Mouse (Mus musculus) heart, adult 2 months (tissue): ENCODE data around the gene Odf2l. TPM values are rescaled to one million over a fixed set of nuclear protein-coding genes. Genes with fewer than 3 reads are reported as not detected.

ENCODE experiments used
- DNase-seq, 2 experiments: peaks; one replicate each; pipeline ENCODE4 v3.0.0; 2021
- H3K27ac ChIP-seq: fragments of 200-600 bp; 2 replicates; pipeline ENCODE4 v1.8.1; 2022
- H3K27me3 ChIP-seq: fragments of 200-500 bp; 2 replicates; pipeline ENCODE4 v1.6.1; 2012; ENCODE audit warnings: mild to moderate bottlenecking, low read length, inconsistent platforms, mixed read lengths; ENCODE audit not compliant: control insufficient read depth, insufficient read depth
- H3K36me3 ChIP-seq: fragments of 200-500 bp; 2 replicates; pipeline ENCODE4 v1.6.1; 2012; ENCODE audit warnings: low read length, inconsistent platforms; ENCODE audit not compliant: control insufficient read depth, insufficient read depth
- H3K4me1 ChIP-seq: fragments of 200-500 bp; 2 replicates; pipeline ENCODE4 v1.6.1; 2011; ENCODE audit warnings: low read length; ENCODE audit not compliant: control insufficient read depth, insufficient read depth
- H3K4me3 ChIP-seq: fragments of 200-600 bp; 2 replicates; pipeline ENCODE4 v1.8.1; 2022
- H3K79me2 ChIP-seq: fragments of 200-500 bp; replicated peaks from 2 replicates; pipeline ENCODE4 v1.6.1; 2012; ENCODE audit warnings: mild to moderate bottlenecking, inconsistent platforms, low read length, moderate library complexity, mixed read lengths; ENCODE audit not compliant: control insufficient read depth, insufficient read depth
- H3K9ac ChIP-seq: fragments of 200-500 bp; 2 replicates; pipeline ENCODE4 v1.6.1; 2012; ENCODE audit warnings: low read depth, mild to moderate bottlenecking, control low read depth, inconsistent platforms, low read length, mixed read lengths
- CTCF ChIP-seq: fragments of 200-600 bp; IDR thresholded peaks from 2 replicates; pipeline ENCODE4 v1.8.1; 2022; ENCODE audit warnings: antibody characterized with exemption, mild to moderate bottlenecking, moderate library complexity
- EP300 ChIP-seq: fragments of 200-500 bp; IDR thresholded peaks from 2 replicates; pipeline ENCODE4 v1.6.1; 2011; ENCODE audit warnings: low read depth, low read length, control low read depth; ENCODE audit not compliant: insufficient read depth
- POLR2A ChIP-seq: fragments of 200-500 bp; IDR thresholded peaks from 2 replicates; pipeline ENCODE4 v1.6.1; 2011; ENCODE audit warnings: mild to moderate bottlenecking, low read depth, low read length, control low read depth; ENCODE audit not compliant: insufficient read depth
- WGBS: fragments of 180-500 bp; shearing (Covaris S2); methylation state at CpG from one replicate; pipeline ENCODE4 v1.1.7; 2018; 5-methylcytosine and 5-hydroxymethylcytosine counted together
- intact Hi-C: fragments of 180-260 bp; cut with DNase I; formaldehyde crosslinking; loops from one replicate; pipeline ENCODE4 v1.15.1; 2025
- polyA plus RNA-seq: library from polyadenylated mRNA; depleted of rRNA; stranded (reverse); fragments of >200 nt; gene quantifications from 2 replicates; pipeline ENCODE4 v1.2.3, GENCODE M21; 2012
- total RNA-seq, 2 experiments: library from RNA; stranded (reverse); gene quantifications; 2 replicates each; pipeline ENCODE4 v1.2.3; 2021

Gene Odf2l
- total and polyA plus RNA-seq, 3 experiments = 2.6 to 13.2 (median 10.1) TPM

DNA sequence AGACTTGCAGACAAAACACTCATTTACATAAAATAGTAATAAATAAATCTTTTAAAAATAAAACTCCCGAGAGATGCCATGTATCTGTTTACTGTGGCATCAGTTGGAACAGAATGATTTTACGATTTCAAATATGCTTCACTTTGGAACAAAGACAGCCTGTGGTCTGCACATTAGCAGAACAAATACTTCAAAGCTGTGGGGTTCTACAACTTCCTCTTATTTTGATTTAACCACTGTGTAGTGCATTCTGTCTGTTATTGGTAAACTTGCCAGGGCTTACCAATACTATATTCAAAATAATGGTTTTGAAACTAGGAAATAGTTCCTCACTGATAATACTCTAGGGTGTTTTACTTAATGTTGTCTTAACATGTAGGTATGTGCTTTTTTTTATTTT is 8.2 kb downstream of the Odf2l start:
- H3K79me2 ChIP-seq = no peaks in the 10 kb centered on the region
- DNase-seq = no peak
- 94% methylated on average over 2 of the region's 2 CpGs for WGBS
- H3K9ac ChIP-seq = no peak overlapping the region
- H3K4me1 ChIP-seq = no peaks in the 10 kb centered on the region
- H3K27ac ChIP-seq = no peak overlapping the region
- H3K4me3 ChIP-seq = no peak overlapping the region
- no peaks in the 10 kb centered on the region for H3K36me3 ChIP-seq
- intact Hi-C loops = loop anchor here (10.0 kb wide), 2 partner anchors 402 to 922 kb away; partner anchors contain the start of genes Lmo4 and Sh3glb1
- no peaks in the 10 kb centered on the region for H3K27me3 ChIP-seq
- no peak for TF ChIP-seq POLR2A
- no peak for TF ChIP-seq CTCF
- TF ChIP-seq EP300 = no peak

DNA sequence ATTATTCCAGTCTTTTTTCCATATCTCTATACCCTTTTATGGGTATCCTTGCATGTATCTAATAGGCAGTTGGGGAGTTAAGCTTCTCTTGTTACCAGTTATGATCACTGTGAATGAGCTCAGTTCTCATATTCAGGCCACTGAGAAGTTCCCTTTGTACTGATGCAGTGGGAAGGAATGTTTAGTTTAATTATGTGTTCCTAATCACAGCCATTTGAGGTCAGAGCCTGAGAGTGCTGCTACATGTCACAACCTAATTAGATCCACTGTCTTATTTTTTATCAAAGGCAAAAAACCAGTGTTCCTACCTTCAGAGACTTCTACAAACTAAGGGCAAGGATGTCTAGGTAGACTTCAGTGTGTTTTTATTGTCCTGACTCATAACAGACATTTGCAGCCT is 11.0 kb downstream of the Odf2l start:
- no peaks in the 10 kb centered on the region for H3K79me2 ChIP-seq
- no peak overlapping the region for H3K4me3 ChIP-seq
- no peaks in the 10 kb centered on the region for H3K27me3 ChIP-seq
- no peak for DNase-seq
- no peak for TF ChIP-seq EP300
- TF ChIP-seq POLR2A = no peak
- no peak for TF ChIP-seq CTCF
- no peak overlapping the region for H3K27ac ChIP-seq
- intact Hi-C loops = loop anchor here (10.0 kb wide), 2 partner anchors 405 to 925 kb away; partner anchors contain the start of genes Lmo4 and Sh3glb1
- H3K36me3 ChIP-seq = no peaks in the 10 kb centered on the region
- no peaks in the 10 kb centered on the region for H3K4me1 ChIP-seq
- H3K9ac ChIP-seq = no peak overlapping the region

DNA sequence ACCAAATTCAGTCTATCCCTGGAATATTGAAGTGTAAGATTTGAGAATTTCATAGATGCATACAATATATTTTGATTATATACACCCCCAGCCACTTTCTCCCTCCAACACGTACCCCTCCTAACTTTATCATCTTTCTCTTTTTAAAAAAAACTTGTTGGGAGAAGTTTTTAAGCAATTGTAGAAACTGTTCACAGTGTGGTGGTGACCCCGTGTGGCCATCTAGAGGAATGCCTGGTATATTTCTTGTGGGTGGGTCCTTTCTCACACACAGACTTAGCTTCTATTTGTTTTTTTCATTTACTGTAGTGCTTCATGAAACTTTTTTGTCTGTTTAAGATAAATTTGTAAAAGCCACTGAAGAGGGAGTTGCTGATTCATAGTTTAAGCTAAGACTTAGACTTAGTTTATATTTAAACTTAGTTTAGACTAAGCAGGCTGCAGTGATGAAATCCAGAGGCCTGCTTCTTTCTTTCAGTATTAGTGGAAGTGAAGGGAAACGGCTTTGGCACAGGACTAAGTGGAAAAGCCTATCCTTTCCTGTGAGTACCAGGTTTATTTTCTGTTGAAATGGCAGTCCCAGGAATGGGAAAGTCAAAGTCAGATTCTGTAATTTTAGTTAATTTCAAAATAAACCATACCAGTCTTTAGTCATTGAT is 13.0 kb downstream of the Odf2l start:
- H3K36me3 ChIP-seq = no peaks in the 10 kb centered on the region
- intact Hi-C loops = loop anchor here (5.0 to 10.0 kb wide), 2 partner anchors 104 to 307 kb away; no protein-coding TSS in a partner anchor
- TF ChIP-seq EP300 = no peak
- TF ChIP-seq POLR2A = no peak
- peak; percentile 93 for TF ChIP-seq CTCF
- no peak overlapping the region for H3K9ac ChIP-seq
- no peaks in the 10 kb centered on the region for H3K79me2 ChIP-seq
- 18% methylated on average over 3 of the region's 3 CpGs for WGBS
- peak in 1 of 2 experiments; percentile 32 for DNase-seq
- no peak overlapping the region for H3K27ac ChIP-seq
- H3K4me3 ChIP-seq = no peak overlapping the region
- H3K4me1 ChIP-seq = no peaks in the 10 kb centered on the region
- H3K27me3 ChIP-seq = no peaks in the 10 kb centered on the region

DNA sequence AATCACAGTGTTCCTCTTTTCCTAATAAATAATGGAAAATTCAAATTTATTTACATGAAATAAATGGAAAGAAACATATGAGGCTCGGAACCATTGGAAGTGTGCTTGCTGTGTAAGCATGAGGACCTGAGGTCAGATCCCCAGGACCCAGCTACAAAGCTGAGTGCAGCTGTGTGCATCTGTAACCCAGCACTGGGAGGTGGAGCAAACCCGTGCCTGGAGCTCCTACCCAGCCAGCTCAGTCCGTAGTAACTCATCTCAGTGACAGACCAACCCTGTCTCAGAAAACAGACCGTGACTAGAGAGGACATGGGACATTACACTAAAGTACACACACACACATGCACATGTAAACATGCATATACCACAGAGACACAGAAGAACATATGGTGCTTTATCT is 21.8 kb downstream of the Odf2l start:
- intact Hi-C loops = no loop called here
- TF ChIP-seq EP300 = no peak
- TF ChIP-seq CTCF = no peak
- TF ChIP-seq POLR2A = no peak
- 84% methylated on average over 4 of the region's 4 CpGs for WGBS

GRCm38 (mm10) chr3:145142925-145143324 is 24.5 kb downstream of the Odf2l start:
- Histone ChIP-seq H3K4me1 (no peaks in the 10 kb centered on the region), H3K36me3 (no peaks in the 10 kb centered on the region; the same call in 1 of the 2 replicates), H3K4me3 (no peak overlapping the region), H3K27ac (no peak overlapping the region), H3K27me3 (no peaks in the 10 kb centered on the region), H3K79me2 (no peaks in the 10 kb centered on the region), H3K9ac (no peak overlapping the region)
- no peak for TF ChIP-seq CTCF
- no peak for TF ChIP-seq POLR2A
- intact Hi-C loops = no loop called here
- DNase-seq = no peak

More for the DNA sequence above, 21.8 kb downstream of the Odf2l start:
- Histone ChIP-seq H3K36me3 (no peaks in the 10 kb centered on the region; the same call in 1 of the 2 replicates), H3K4me1 (no peaks in the 10 kb centered on the region), H3K9ac (no peak overlapping the region), H3K4me3 (no peak overlapping the region), H3K27ac (no peak overlapping the region), H3K79me2 (no peaks in the 10 kb centered on the region), H3K27me3 (no peaks in the 10 kb centered on the region)
- no peak for DNase-seq

DNA sequence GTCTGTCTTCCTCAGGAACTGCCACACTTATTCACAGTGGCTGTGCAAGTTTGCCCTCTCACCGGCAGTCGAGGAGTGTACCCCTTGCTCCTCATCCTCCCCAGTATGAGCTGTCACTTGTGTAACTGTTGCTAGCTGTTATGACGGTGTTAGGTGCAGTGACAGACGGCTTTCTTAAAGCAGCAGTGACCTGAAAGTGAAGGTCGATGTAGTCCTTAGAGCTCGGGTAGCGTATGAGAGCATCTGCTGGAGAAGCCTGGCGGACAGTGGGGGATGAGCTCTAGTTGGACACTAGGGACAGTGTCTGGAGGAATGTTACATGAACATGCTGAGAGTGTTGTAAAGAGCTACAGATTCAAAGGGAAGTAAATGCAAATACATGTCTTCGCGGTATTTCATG is 25.5 kb downstream of the Odf2l start:
- intact Hi-C loops = no loop called here
- Histone ChIP-seq H3K27ac (no peak overlapping the region), H3K79me2 (no peaks in the 10 kb centered on the region), H3K27me3 (no peaks in the 10 kb centered on the region), H3K9ac (no peak overlapping the region), H3K4me1 (no peaks in the 10 kb centered on the region), H3K4me3 (no peak overlapping the region), H3K36me3 (no peaks in the 10 kb centered on the region; the same call in 1 of the 2 replicates)
- DNase-seq = no peak
- TF ChIP-seq CTCF (no peak), EP300 (no peak), POLR2A (no peak)
- 91% methylated on average over 10 of the region's 10 CpGs for WGBS
